Mouse (Mus musculus) lung, postnatal 0 days (tissue): ENCODE measurements around the gene Cdc42ep4. TPM values are rescaled to one million over a fixed set of nuclear protein-coding genes. Genes with fewer than 3 reads are reported as not detected.

ENCODE experiments used
- ATAC-seq: fragments of 200-750 bp; cut with Nextera tagmentation; 2 replicates; pipeline ENCODE4 v1.8.0; 2017; ENCODE audit warnings: moderate library complexity
- DNase-seq: peaks from one replicate; pipeline ENCODE4 v3.0.0-alpha.2; 2016; ENCODE audit warnings: low spot score
- H3K27ac ChIP-seq: fragments of 300-500 bp; sonication (generic); 2 replicates; pipeline ENCODE4 v1.5.1; 2014; ENCODE audit warnings: antibody characterized with exemption, mild to moderate bottlenecking, low read length, mixed read lengths
- H3K27me3 ChIP-seq: fragments of 300-500 bp; sonication (generic); replicated peaks from 2 replicates; pipeline ENCODE4 v1.6.1; 2014; ENCODE audit warnings: low read length, mixed read lengths; ENCODE audit not compliant: insufficient read depth
- H3K36me3 ChIP-seq: fragments of 300-500 bp; sonication (generic); 2 replicates; pipeline ENCODE4 v1.6.1; 2014; ENCODE audit warnings: low read length, mixed read lengths; ENCODE audit not compliant: insufficient read depth
- H3K4me1 ChIP-seq: fragments of 300-500 bp; sonication (generic); 2 replicates; pipeline ENCODE4 v1.6.1; 2014; ENCODE audit warnings: antibody characterized with exemption, low read depth, low read length, mixed read lengths; ENCODE audit not compliant: insufficient read depth
- H3K4me2 ChIP-seq: fragments of 300-500 bp; sonication (generic); replicated peaks from 2 replicates; pipeline ENCODE4 v1.6.1; 2014; ENCODE audit warnings: low read depth, mild to moderate bottlenecking, low read length, moderate library complexity, mixed read lengths
- H3K4me3 ChIP-seq: fragments of 300-500 bp; sonication (generic); 2 replicates; pipeline ENCODE4 v1.5.1; 2014; ENCODE audit warnings: low read depth, low read length
- H3K9ac ChIP-seq: fragments of 300-500 bp; sonication (generic); replicated peaks from 2 replicates; pipeline ENCODE4 v1.6.1; 2014; ENCODE audit warnings: low read depth, mild to moderate bottlenecking
- H3K9me3 ChIP-seq: fragments of 300-500 bp; sonication (generic); 2 replicates; pipeline ENCODE4 v1.6.1; 2016; ENCODE audit warnings: low read length, mixed read lengths
- CTCF ChIP-seq: IDR thresholded peaks from 2 replicates; pipeline ENCODE4 v1.5.1; 2016; ENCODE audit warnings: antibody characterized with exemption, mild to moderate bottlenecking
- EP300 ChIP-seq: IDR thresholded peaks from 2 replicates; pipeline ENCODE4 v1.6.1; 2016; ENCODE audit warnings: antibody characterized with exemption, mild to moderate bottlenecking, control low read depth
- WGBS: fragments of 180-500 bp; shearing (Covaris S2); extraction: QIAGEN DNeasy Blood & Tissue Kit; methylation state at CpG from one replicate; pipeline ENCODE4 v1.1.7; 2014; 5-methylcytosine and 5-hydroxymethylcytosine counted together
- polyA plus RNA-seq: library from polyadenylated mRNA; unstranded; fragments of >200 nt; fragmentation: Nextera tagmentation; extraction: Ambion mirVana; gene quantifications from 2 replicates; pipeline ENCODE4 v1.2.1, GENCODE M21; 2015

The Cdc42ep4 gene
- polyA plus RNA-seq, 1 experiment from 2014 or later: 116 TPM

DNA sequence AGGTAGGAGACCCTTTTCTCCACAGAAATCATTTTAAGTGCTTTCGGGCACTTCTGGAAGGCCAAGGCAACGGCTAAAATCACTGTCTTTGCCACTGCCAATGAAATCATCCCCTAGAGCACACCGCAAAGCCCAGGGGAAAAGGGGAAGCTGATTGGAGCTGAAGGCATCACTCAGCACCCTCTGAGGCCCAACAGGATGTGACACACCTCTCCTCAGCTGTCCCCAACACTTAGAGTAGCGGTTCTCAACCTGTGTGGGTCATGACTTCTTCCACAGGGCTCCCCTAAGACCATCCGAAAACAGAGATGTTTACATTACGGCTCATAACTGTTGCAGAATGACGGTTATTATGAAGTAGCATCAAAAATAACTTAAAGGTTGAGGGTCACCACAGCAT is 10.0 kb upstream of the Cdc42ep4 start:
- no peaks in the 10 kb centered on the region for H3K9me3 ChIP-seq
- ATAC-seq (no peak), DNase-seq (no peak)
- H3K27ac ChIP-seq: no peak overlapping the region
- no peak overlapping the region for H3K9ac ChIP-seq
- WGBS: 74% methylated on average over 7 of the region's 7 CpGs
- no peaks in the 10 kb centered on the region for H3K36me3 ChIP-seq
- TF ChIP-seq CTCF (no peak), EP300 (no peak)
- peaks cover 12% of the 10 kb centered on the region; the same call in 1 of the 2 replicates for H3K4me1 ChIP-seq
- no peaks in the 10 kb centered on the region for H3K27me3 ChIP-seq
- no peak overlapping the region for H3K4me3 ChIP-seq
- no peak overlapping the region for H3K4me2 ChIP-seq

DNA sequence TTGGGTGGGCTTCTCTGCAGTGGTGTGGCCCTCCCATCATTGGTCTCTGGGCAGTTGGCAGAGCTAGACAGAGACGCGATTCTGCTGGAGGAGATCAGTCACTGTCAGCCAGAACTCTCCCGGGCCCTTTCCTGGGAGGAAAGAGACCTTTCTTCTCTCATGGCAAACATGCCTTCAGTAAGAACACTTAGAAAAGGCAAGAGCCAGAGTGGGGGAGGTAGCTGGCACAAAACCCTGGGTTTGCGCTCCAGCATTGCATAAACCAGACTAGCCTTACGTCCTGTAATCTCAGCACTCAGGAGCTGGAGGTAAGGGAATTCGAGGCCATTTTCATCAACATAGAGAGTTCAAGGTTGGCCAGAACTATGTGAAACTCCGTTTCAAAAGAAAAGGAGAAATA is 8.8 kb upstream of the Cdc42ep4 start:
- Histone ChIP-seq H3K4me1 (peaks cover 3% of the 10 kb centered on the region; the same call in 1 of the 2 replicates), H3K9me3 (no peaks in the 10 kb centered on the region), H3K27ac (no peak overlapping the region), H3K27me3 (no peaks in the 10 kb centered on the region), H3K36me3 (no peaks in the 10 kb centered on the region), H3K4me3 (no peak overlapping the region), H3K9ac (no peak overlapping the region), H3K4me2 (no peak overlapping the region)
- DNase-seq: peak; percentile 48
- no peak; the same call in 1 of the 2 replicates for ATAC-seq
- TF ChIP-seq EP300: no peak
- TF ChIP-seq CTCF: no peak
- WGBS: 31% methylated on average over 7 of the region's 7 CpGs

- no peak overlapping the region for H3K4me2 ChIP-seq
- H3K36me3 ChIP-seq: no peaks in the 10 kb centered on the region
- peaks cover 3% of the 10 kb centered on the region; the same call in 1 of the 2 replicates for H3K4me1 ChIP-seq
- ATAC-seq (no peak), DNase-seq (no peak)
- no peaks in the 10 kb centered on the region for H3K27me3 ChIP-seq
- no peak overlapping the region for H3K9ac ChIP-seq
- no peak for TF ChIP-seq EP300
- 87% methylated on average over 5 of the region's 5 CpGs for WGBS
- H3K27ac ChIP-seq: no peak overlapping the region
- H3K9me3 ChIP-seq: no peaks in the 10 kb centered on the region
- H3K4me3 ChIP-seq: no peak overlapping the region
Measured at GRCm38 (mm10) chr11:113758851-113759250, 7.2 kb upstream of the Cdc42ep4 start.

- Histone ChIP-seq H3K27ac (peak overlapping the region; percentile 55; the same call in 1 of the 2 replicates), H3K4me2 (no peak overlapping the region), H3K4me3 (no peak overlapping the region), H3K27me3 (no peaks in the 10 kb centered on the region), H3K9ac (no peak overlapping the region), H3K4me1 (0 out of 2 replicates have a peak, but pooled peaks cover 5% of the 10 kb centered on the region), H3K9me3 (no peaks in the 10 kb centered on the region), H3K36me3 (no peaks in the 10 kb centered on the region)
- ATAC-seq (peak; percentile 39), DNase-seq (peak; percentile 83)
- TF ChIP-seq CTCF: no peak
- TF ChIP-seq EP300: peak; percentile 89
- 56% methylated on average over 12 of the region's 12 CpGs for WGBS
Measured at GRCm38 (mm10) chr11:113756578-113756977, 4.9 kb upstream of the Cdc42ep4 start.

GRCm38 (mm10) chr11:113755878-113756277 is 4.2 kb upstream of the Cdc42ep4 start:
- Histone ChIP-seq H3K27me3 (no peaks in the 10 kb centered on the region), H3K9me3 (no peaks in the 10 kb centered on the region), H3K9ac (no peak overlapping the region), H3K4me2 (no peak overlapping the region), H3K36me3 (no peaks in the 10 kb centered on the region), H3K4me3 (no peak overlapping the region), H3K4me1 (0 out of 2 replicates have a peak, but pooled peaks cover 5% of the 10 kb centered on the region), H3K27ac (no peak overlapping the region)
- TF ChIP-seq EP300 (no peak), CTCF (no peak)
- no peak for ATAC-seq
- WGBS: 71% methylated on average over 14 of the region's 14 CpGs
- no peak for DNase-seq

- Histone ChIP-seq H3K4me3 (no peak overlapping the region), H3K4me2 (no peak overlapping the region), H3K4me1 (0 out of 2 replicates have a peak, but pooled peaks cover 5% of the 10 kb centered on the region), H3K9me3 (no peaks in the 10 kb centered on the region), H3K27me3 (no peaks in the 10 kb centered on the region), H3K36me3 (no peaks in the 10 kb centered on the region), H3K27ac (no peak overlapping the region), H3K9ac (no peak overlapping the region)
- TF ChIP-seq CTCF (no peak), EP300 (no peak)
- DNase-seq: no peak
- 74% methylated on average over 9 of the region's 9 CpGs for WGBS
- ATAC-seq: no peak
Measured at GRCm38 (mm10) chr11:113754845-113755244, 3.2 kb upstream of the Cdc42ep4 start.
